Mouse (Mus musculus): ENCODE data around the gene Slc35g1. TPM values are rescaled to one million over a fixed set of nuclear protein-coding genes. Genes with fewer than 3 reads are reported as not detected.
A peak's percentile ranks its signal among the peaks of the same experiment; 100 is the strongest.

Slc35g1 gene
- 0.56 and 2.9 TPM in 2 replicates for polyA plus RNA-seq (2012; ENCODE audit: insufficient read depth, low replicate concordance)

DNA sequence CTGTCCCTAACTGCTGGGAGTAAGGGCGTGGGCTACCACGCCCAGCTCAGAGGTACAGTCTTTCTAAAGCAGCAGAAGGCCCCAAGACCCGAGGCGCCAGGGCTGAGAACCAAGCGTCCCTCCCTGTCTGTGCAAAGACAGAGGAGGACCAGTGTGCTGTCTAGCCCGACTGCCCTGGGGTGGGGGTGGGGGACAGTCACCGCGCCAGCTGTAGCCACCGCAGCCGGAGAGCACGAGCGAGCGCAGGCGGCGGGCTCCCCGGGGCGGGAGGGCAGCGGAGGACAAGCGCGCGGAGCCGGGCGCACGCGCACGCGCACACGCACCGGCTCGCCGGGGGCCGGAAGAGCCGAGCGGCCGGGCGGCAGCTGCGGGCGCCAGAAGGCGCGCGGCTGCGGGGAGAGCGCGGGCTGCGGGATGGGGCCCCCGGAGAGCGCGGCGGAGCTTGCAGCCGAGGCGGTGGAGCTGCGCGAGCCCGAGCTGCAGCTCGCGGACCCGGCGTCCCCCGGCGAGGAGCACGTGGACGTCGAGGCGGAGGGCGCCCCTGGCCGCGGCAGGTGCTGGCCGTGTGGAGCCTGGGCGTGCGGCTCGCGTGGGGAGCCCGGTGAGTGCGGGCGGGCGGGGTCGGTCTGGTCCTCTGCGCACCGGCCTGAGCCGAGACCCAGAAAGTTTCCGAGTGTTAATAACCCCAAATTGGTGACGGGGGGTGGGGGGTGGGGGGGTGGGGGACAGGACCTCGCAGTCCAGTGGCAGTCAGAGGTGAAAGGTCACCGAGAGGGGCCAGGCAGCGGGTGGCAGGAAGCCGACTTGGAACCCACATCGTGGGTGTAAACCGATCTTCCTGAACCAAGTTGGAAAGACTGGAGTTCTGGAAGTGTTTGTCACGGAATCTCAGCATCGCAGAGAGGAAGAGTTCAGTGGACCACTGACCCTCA lies at the start of gene Slc35g1:
Gene Slc35g1, plus strand, starts transcription at position 280 of the 932 bp plus-strand sequence.
- peaks cover 2% of the 10 kb centered on the region for H3K9me3 ChIP-seq
- no peak for TF ChIP-seq FLI1 (IDR thresholded peaks at IDR 0.05; ENCODE audit: low read length)
- no peak for TF ChIP-seq GATA1 (IDR thresholded peaks at IDR 0.05; ENCODE audit: borderline replicate concordance, low read length)
- peaks cover 8% of the 10 kb centered on the region for H3K36me3 ChIP-seq (replicated peaks; ENCODE audit: low read length)
- peaks cover 4% of the 10 kb centered on the region for H3K27me3 ChIP-seq (replicated peaks)
- peak within 1 kb of the TSS; percentile 96 for H3K4me3 ChIP-seq (replicated peaks)
- H3K4me1 ChIP-seq: peaks cover 23% of the 10 kb centered on the region

DNA sequence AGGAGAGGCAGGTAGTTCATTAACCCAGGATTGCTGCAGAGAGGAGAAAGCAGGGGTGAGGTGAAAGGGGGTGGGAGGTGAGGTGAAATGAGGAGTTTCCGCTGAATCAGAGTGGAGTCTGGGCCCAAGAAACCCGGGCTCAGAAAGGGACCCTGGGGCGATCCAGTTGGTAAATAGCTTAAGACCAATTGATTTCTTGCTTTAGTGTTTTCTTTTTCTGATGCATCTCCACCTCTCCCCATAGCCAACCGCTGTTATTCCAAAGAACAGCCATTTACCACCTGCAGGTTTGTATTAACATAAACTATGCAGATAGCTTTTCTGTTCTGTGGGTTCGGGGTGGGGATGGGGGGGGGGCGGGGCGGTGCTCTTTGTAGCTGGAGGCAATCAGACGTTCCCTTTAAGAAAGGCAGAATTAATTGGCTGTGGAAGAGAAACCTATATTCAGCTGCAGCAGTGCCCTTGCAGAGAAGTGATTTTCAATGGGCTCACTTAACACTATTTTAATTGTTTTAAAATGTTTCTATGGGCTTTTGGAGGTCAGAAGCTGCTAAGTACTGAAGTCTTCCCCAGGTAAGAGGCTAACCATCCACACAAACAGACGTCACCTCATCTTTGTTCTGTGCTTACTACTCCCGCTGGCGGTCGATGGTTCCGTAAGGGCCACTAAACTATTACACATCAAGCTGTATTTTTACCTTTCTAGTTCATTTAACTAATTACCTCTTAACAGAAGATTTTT lies 47.3 kb upstream of the Slc35g1 start:
- Histone ChIP-seq H3K36me3 (replicated peaks; ENCODE audit: low read length) (no peaks in the 10 kb centered on the region), H3K27me3 (replicated peaks) (peaks cover 3% of the 10 kb centered on the region), H3K4me1 (no peaks in the 10 kb centered on the region), H3K9me3 (peaks cover 31% of the 10 kb centered on the region), H3K4me3 (replicated peaks) (no peak overlapping the region)
- TF ChIP-seq GATA1 (IDR thresholded peaks at IDR 0.05; ENCODE audit: borderline replicate concordance, low read length) (no peak), FLI1 (IDR thresholded peaks at IDR 0.05; ENCODE audit: low read length) (no peak)

DNA sequence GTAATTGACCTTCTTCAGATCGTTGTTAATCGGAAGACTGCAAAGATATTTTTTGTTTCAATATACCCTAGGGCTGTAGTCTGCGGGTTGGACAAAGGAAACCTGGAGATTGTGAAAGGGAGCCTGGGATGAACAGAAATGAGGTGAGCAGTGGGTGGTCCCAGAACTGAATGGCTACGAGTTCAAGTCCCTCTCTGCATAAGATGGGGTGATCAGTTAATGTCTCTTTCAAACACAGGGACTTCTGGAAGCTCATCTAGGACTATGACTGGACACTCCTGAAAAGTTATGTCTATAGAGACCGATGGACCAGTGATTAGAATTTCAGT lies 46.8 kb upstream of the Slc35g1 start:
- Histone ChIP-seq H3K27me3 (replicated peaks) (peaks cover 3% of the 10 kb centered on the region), H3K4me1 (no peaks in the 10 kb centered on the region), H3K9me3 (peaks cover 30% of the 10 kb centered on the region), H3K4me3 (replicated peaks) (no peak overlapping the region), H3K36me3 (replicated peaks; ENCODE audit: low read length) (no peaks in the 10 kb centered on the region)
- TF ChIP-seq FLI1 (IDR thresholded peaks at IDR 0.05; ENCODE audit: low read length): no peak
- no peak for TF ChIP-seq GATA1 (IDR thresholded peaks at IDR 0.05; ENCODE audit: borderline replicate concordance, low read length)

DNA sequence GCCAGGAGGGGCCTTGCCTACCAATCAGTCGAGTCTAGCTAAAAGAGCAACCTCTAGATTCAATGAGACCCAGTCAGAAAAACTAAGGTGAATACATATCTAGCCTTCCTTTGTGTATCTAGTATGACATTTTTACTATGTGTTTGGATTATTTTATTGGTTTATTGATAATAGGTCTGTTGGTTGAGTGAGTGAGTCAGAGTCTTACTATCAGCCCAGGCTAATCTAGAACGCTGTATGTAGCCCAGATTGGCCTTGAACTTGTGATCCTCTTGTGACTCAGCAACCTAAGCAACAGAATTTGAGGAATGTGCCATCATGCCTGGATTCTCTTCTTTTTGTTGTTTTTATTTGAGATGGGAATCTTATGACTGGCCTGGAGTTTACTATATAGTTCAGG lies 44.6 kb upstream of the Slc35g1 start:
- Histone ChIP-seq H3K9me3 (peaks cover 15% of the 10 kb centered on the region), H3K4me3 (replicated peaks) (no peak overlapping the region), H3K36me3 (replicated peaks; ENCODE audit: low read length) (no peaks in the 10 kb centered on the region), H3K27me3 (replicated peaks) (peaks cover 5% of the 10 kb centered on the region), H3K4me1 (no peaks in the 10 kb centered on the region)
- no peak for TF ChIP-seq FLI1 (IDR thresholded peaks at IDR 0.05; ENCODE audit: low read length)
- no peak for TF ChIP-seq GATA1 (IDR thresholded peaks at IDR 0.05; ENCODE audit: borderline replicate concordance, low read length)

DNA sequence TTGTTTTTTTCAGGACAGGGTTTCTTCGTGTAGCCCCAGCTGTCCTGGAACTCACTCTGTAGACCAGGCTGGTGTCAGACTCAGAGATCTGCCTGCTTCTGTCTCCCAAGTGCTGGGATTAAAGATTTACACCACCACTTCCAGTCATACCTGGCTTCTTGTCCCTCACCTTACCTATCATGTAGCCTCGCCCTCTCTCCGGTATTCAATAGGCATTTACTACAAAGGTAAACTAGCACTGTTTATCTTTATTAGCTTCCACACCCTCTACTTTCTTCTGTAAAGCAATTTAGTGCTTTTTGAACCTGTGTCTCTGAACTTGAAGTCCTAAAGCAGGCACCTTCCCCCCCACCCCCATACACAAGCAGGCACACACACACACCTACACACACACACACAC lies 44.1 kb upstream of the Slc35g1 start:
- peaks cover 10% of the 10 kb centered on the region for H3K9me3 ChIP-seq
- TF ChIP-seq FLI1 (IDR thresholded peaks at IDR 0.05; ENCODE audit: low read length) (no peak), GATA1 (IDR thresholded peaks at IDR 0.05; ENCODE audit: borderline replicate concordance, low read length) (no peak)
- H3K4me3 ChIP-seq (replicated peaks): no peak overlapping the region
- peaks cover 5% of the 10 kb centered on the region for H3K27me3 ChIP-seq (replicated peaks)
- H3K4me1 ChIP-seq: no peaks in the 10 kb centered on the region
- H3K36me3 ChIP-seq (replicated peaks; ENCODE audit: low read length): no peaks in the 10 kb centered on the region

DNA sequence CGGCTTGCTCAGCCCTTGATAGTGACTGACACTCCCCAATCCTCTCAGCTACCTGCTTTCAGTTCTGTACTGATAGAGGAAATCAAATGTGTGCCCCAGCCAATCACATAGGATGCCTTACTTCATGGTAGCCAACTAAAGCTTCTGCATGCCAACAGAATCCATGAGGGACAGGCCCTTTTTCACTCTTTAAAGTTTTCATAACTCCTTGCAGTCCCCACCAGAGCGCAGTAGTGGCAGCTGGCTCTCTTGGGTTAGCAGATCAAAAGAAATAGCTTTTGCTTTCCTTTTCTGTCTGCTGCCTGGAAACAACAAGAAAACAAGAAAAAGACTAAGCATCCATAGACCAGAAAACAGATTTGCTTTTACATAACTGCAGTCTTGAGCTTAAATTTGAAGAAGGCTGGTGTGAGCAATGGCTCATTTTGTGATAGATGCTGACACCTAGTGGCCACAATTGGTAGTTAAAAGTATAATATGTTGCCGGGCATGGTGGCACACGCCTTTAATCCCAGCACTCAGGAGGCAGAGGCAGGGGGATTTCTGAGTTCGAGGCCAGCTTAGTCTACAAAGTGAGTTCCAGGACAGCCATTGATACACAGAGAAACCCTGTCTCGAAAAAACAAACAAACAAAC lies 43.2 kb upstream of the Slc35g1 start:
- Histone ChIP-seq H3K36me3 (replicated peaks; ENCODE audit: low read length) (no peaks in the 10 kb centered on the region), H3K4me3 (replicated peaks) (no peak overlapping the region), H3K4me1 (no peaks in the 10 kb centered on the region), H3K9me3 (peaks cover 4% of the 10 kb centered on the region), H3K27me3 (replicated peaks) (peaks cover 5% of the 10 kb centered on the region)
- TF ChIP-seq GATA1 (IDR thresholded peaks at IDR 0.05; ENCODE audit: borderline replicate concordance, low read length) (no peak), FLI1 (IDR thresholded peaks at IDR 0.05; ENCODE audit: low read length) (no peak)

DNA sequence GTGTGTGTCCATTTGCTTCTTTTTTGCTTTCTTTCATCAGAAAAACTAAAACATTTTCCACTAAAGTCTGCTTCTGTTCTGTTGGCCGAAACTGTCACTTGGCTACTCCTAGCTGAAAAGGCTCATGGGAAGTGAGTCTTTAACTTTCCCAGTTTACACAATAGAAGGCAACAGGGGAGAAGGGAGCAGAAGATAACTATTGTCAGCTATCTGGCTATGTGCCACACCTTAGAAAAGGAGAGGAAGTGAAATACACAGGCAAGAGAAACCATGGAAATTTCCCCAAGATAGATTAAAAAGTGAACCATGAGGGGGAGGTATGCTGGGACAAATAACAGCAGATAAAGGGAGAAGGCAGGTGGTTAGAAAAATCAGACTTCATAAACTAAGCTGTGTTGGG lies 41.5 kb upstream of the Slc35g1 start:
- Histone ChIP-seq H3K9me3 (no peaks in the 10 kb centered on the region), H3K4me3 (replicated peaks) (no peak overlapping the region), H3K36me3 (replicated peaks; ENCODE audit: low read length) (no peaks in the 10 kb centered on the region), H3K27me3 (replicated peaks) (peaks cover 5% of the 10 kb centered on the region), H3K4me1 (no peaks in the 10 kb centered on the region)
- TF ChIP-seq FLI1 (IDR thresholded peaks at IDR 0.05; ENCODE audit: low read length): no peak
- TF ChIP-seq GATA1 (IDR thresholded peaks at IDR 0.05; ENCODE audit: borderline replicate concordance, low read length): no peak

DNA sequence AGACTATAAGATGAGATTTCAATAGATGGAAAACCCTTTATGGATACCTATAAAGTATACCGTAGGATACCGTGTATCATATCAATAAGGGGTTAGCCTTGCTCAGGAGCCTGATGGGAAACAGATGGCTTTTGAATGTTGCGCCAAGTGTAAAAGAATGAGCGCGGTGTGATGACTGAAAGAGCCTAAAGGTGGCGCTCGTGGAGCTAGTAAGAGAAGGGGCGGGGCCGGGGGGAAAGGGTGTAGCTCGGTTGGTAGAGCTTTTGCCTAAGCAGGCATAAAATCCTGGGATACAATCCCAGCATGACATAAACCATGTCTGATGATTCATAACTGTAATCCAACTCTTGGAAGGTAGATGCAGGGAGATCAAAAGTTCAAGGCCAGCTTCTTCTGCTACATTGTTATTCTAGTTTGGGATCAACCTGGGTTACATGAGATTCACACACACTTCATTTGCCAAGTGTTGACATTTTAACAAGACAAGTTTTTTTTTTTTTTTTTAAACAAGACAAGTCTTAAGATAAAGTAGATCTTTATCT lies 40.9 kb upstream of the Slc35g1 start:
- Histone ChIP-seq H3K4me1 (no peaks in the 10 kb centered on the region), H3K4me3 (replicated peaks) (no peak overlapping the region), H3K27me3 (replicated peaks) (peaks cover 5% of the 10 kb centered on the region), H3K36me3 (replicated peaks; ENCODE audit: low read length) (no peaks in the 10 kb centered on the region), H3K9me3 (no peaks in the 10 kb centered on the region)
- TF ChIP-seq FLI1 (IDR thresholded peaks at IDR 0.05; ENCODE audit: low read length) (no peak), GATA1 (IDR thresholded peaks at IDR 0.05; ENCODE audit: borderline replicate concordance, low read length) (no peak)

DNA sequence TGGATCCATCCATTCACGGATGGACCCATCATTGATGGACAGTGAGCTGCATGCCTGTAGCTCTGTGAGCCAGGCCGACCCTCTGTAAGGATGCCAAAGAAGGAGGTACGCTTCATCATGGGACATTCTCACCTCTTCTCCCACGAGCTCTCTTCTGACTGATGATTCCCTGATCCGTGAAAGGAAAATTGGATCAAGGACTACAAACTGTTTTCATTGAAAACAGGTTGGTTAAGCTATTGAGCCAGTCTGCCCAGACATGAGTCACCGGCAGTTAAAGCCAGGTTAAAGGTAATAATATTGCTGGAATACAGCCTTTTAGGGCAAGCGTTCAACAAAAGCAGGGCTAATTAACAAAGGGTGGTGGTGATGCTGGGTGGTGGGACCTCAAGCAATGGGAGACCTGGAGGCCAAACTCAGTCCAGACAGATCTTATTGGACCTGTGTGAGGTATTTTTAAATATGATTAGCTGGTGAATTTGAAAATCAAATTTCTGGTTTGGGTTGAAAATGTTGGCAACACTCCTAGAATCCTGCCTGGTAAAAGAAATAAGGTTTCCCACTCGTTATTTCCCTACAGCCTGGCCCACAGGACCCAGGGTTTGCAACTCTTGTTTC lies 39.5 kb upstream of the Slc35g1 start:
- TF ChIP-seq FLI1 (IDR thresholded peaks at IDR 0.05; ENCODE audit: low read length) (no peak), GATA1 (IDR thresholded peaks at IDR 0.05; ENCODE audit: borderline replicate concordance, low read length) (no peak)
- Histone ChIP-seq H3K36me3 (replicated peaks; ENCODE audit: low read length) (no peaks in the 10 kb centered on the region), H3K9me3 (peaks cover 6% of the 10 kb centered on the region), H3K27me3 (replicated peaks) (peaks cover 2% of the 10 kb centered on the region), H3K4me1 (no peaks in the 10 kb centered on the region), H3K4me3 (replicated peaks) (no peak overlapping the region)

Data from megakaryocyte, embryonic 14.5 days (primary cell).